Mouse (Mus musculus) hindbrain, embryonic 15.5 days (tissue): ENCODE measurements around the gene Rnf111. TPM values are rescaled to one million over a fixed set of nuclear protein-coding genes. Genes with fewer than 3 reads are reported as not detected.

ENCODE experiments used
- ATAC-seq: fragments of 200-750 bp; cut with Nextera tagmentation; 2 replicates; pipeline ENCODE4 v1.8.0; 2017; ENCODE audit warnings: low read depth, moderate number of reproducible peaks, moderate TSS enrichment; ENCODE audit not compliant: low FRiP score
- H3K27ac ChIP-seq: fragments of 300-500 bp; sonication (generic); replicated peaks from 2 replicates; pipeline ENCODE4 v1.5.1; 2015; ENCODE audit warnings: mild to moderate bottlenecking, inconsistent platforms
- H3K27me3 ChIP-seq: fragments of 300-500 bp; sonication (generic); 2 replicates; pipeline ENCODE4 v1.6.1; 2015; ENCODE audit warnings: control low read depth, inconsistent platforms
- H3K36me3 ChIP-seq: fragments of 300-500 bp; sonication (generic); 2 replicates; pipeline ENCODE4 v1.6.1; 2015; ENCODE audit warnings: control low read depth, inconsistent platforms
- H3K4me1 ChIP-seq: fragments of 300-500 bp; sonication (generic); replicated peaks from 2 replicates; pipeline ENCODE4 v1.6.1; 2015; ENCODE audit warnings: control low read depth, inconsistent platforms
- H3K4me2 ChIP-seq: fragments of 300-500 bp; sonication (generic); 2 replicates; pipeline ENCODE4 v1.6.1; 2015; ENCODE audit warnings: moderate library complexity, mild to moderate bottlenecking, inconsistent platforms
- H3K4me3 ChIP-seq: fragments of 300-500 bp; sonication (generic); 2 replicates; pipeline ENCODE4 v1.5.1; 2015; ENCODE audit warnings: mild to moderate bottlenecking, inconsistent platforms
- H3K9ac ChIP-seq: fragments of 300-500 bp; sonication (generic); 2 replicates; pipeline ENCODE4 v1.6.1; 2015; ENCODE audit warnings: inconsistent platforms
- H3K9me3 ChIP-seq: fragments of 300-500 bp; sonication (generic); 2 replicates; pipeline ENCODE4 v1.6.1; 2016; ENCODE audit warnings: control low read depth, inconsistent platforms
- WGBS: fragments of 180-500 bp; shearing (Covaris S2); methylation state at CpG from one replicate; pipeline ENCODE4 v1.1.7; 2015; 5-methylcytosine and 5-hydroxymethylcytosine counted together
- polyA plus RNA-seq: library from polyadenylated mRNA; unstranded; fragments of >200 nt; fragmentation: Nextera tagmentation; extraction: Ambion mirVana; gene quantifications from 2 replicates; pipeline ENCODE4 v1.2.1, GENCODE M21; 2015

Rnf111 gene
- polyA plus RNA-seq, 1 experiment from 2014 or later: 33.6 TPM

GRCm38 (mm10) chr9:70523813-70524212 is 20.3 kb upstream of the Rnf111 start:
- Histone ChIP-seq H3K36me3 (no peaks in the 10 kb centered on the region), H3K4me1 (no peaks in the 10 kb centered on the region), H3K4me3 (no peak overlapping the region), H3K27ac (no peak overlapping the region), H3K9ac (no peak overlapping the region), H3K4me2 (no peak overlapping the region), H3K27me3 (no peaks in the 10 kb centered on the region), H3K9me3 (no peaks in the 10 kb centered on the region)
- no peak for ATAC-seq
- WGBS: 96% methylated on average over 3 of the region's 3 CpGs

GRCm38 (mm10) chr9:70520651-70521050 is 17.1 kb upstream of the Rnf111 start:
- no peak for ATAC-seq
- no peaks in the 10 kb centered on the region for H3K9me3 ChIP-seq
- no peaks in the 10 kb centered on the region for H3K4me1 ChIP-seq
- no peak overlapping the region for H3K27ac ChIP-seq
- H3K4me2 ChIP-seq: no peak overlapping the region
- no peaks in the 10 kb centered on the region for H3K27me3 ChIP-seq
- H3K4me3 ChIP-seq: no peak overlapping the region
- no peak overlapping the region for H3K9ac ChIP-seq
- no peaks in the 10 kb centered on the region for H3K36me3 ChIP-seq
- 86% methylated on average over 3 of the region's 3 CpGs for WGBS

- no peaks in the 10 kb centered on the region for H3K27me3 ChIP-seq
- H3K9me3 ChIP-seq: no peaks in the 10 kb centered on the region
- no peak for ATAC-seq
- H3K4me3 ChIP-seq: no peak overlapping the region
- H3K27ac ChIP-seq: no peak overlapping the region
- WGBS: 86% methylated on average over 7 of the region's 7 CpGs
- H3K4me1 ChIP-seq: no peaks in the 10 kb centered on the region
- H3K9ac ChIP-seq: no peak overlapping the region
- no peaks in the 10 kb centered on the region for H3K36me3 ChIP-seq
- H3K4me2 ChIP-seq: no peak overlapping the region
Measured at GRCm38 (mm10) chr9:70511681-70512080, 8.2 kb upstream of the Rnf111 start.

GRCm38 (mm10) chr9:70510998-70511583 is 7.6 kb upstream of the Rnf111 start:
- WGBS: 71% methylated on average over 10 of the region's 10 CpGs
- H3K27me3 ChIP-seq: 0 out of 2 replicates have a peak, but pooled peaks cover 2% of the 10 kb centered on the region

GRCm38 (mm10) chr9:70509906-70510525 is 6.5 kb upstream of the Rnf111 start:
- ATAC-seq: no peak
- WGBS: 81% methylated on average over 4 of the region's 4 CpGs

More at GRCm38 (mm10) chr9:70510998-70511583, 7.6 kb upstream of the Rnf111 start:
- H3K4me3 ChIP-seq: no peak overlapping the region
- H3K4me1 ChIP-seq: no peaks in the 10 kb centered on the region
- H3K27ac ChIP-seq: no peak overlapping the region
- H3K36me3 ChIP-seq: no peaks in the 10 kb centered on the region
- ATAC-seq: no peak
- no peak overlapping the region for H3K9ac ChIP-seq
- no peak overlapping the region for H3K4me2 ChIP-seq
- H3K9me3 ChIP-seq: no peaks in the 10 kb centered on the region

GRCm38 (mm10) chr9:70506787-70507186 is 3.3 kb upstream of the Rnf111 start:
- Histone ChIP-seq H3K4me2 (no peak overlapping the region), H3K27ac (no peak overlapping the region), H3K36me3 (no peaks in the 10 kb centered on the region), H3K9me3 (no peaks in the 10 kb centered on the region), H3K27me3 (0 out of 2 replicates have a peak, but pooled peaks cover 4% of the 10 kb centered on the region), H3K4me3 (no peak overlapping the region), H3K4me1 (peaks cover 13% of the 10 kb centered on the region), H3K9ac (no peak overlapping the region)
- 84% methylated on average over 8 of the region's 8 CpGs for WGBS
- ATAC-seq: no peak

More at GRCm38 (mm10) chr9:70509906-70510525, 6.5 kb upstream of the Rnf111 start:
- Histone ChIP-seq H3K27ac (no peak overlapping the region), H3K36me3 (no peaks in the 10 kb centered on the region), H3K9ac (no peak overlapping the region), H3K9me3 (no peaks in the 10 kb centered on the region), H3K27me3 (0 out of 2 replicates have a peak, but pooled peaks cover 4% of the 10 kb centered on the region), H3K4me3 (no peak overlapping the region), H3K4me1 (no peaks in the 10 kb centered on the region), H3K4me2 (no peak overlapping the region)

- H3K4me3 ChIP-seq: no peak overlapping the region
- H3K4me1 ChIP-seq: peaks cover 19% of the 10 kb centered on the region
- no peak overlapping the region for H3K27ac ChIP-seq
- H3K27me3 ChIP-seq: 0 out of 2 replicates have a peak, but pooled peaks cover 4% of the 10 kb centered on the region
- H3K9me3 ChIP-seq: no peaks in the 10 kb centered on the region
- no peaks in the 10 kb centered on the region for H3K36me3 ChIP-seq
- 82% methylated on average over 2 of the region's 2 CpGs for WGBS
- no peak overlapping the region for H3K4me2 ChIP-seq
- ATAC-seq: no peak
- no peak overlapping the region for H3K9ac ChIP-seq
Measured at GRCm38 (mm10) chr9:70506186-70506585, 2.7 kb upstream of the Rnf111 start.

GRCm38 (mm10) chr9:70503015-70503603 is 416 bp downstream of the Rnf111 start:
- no peaks in the 10 kb centered on the region for H3K9me3 ChIP-seq
- peak overlapping the region; percentile 71 for H3K4me2 ChIP-seq
- H3K4me3 ChIP-seq: peak overlapping the region; percentile 95
- peak overlapping the region; percentile 97 for H3K9ac ChIP-seq
- peak; percentile 93 for ATAC-seq
- H3K36me3 ChIP-seq: no peaks in the 10 kb centered on the region
- peaks cover 19% of the 10 kb centered on the region for H3K4me1 ChIP-seq
- under 1% methylated on average over 42 of the region's 70 CpGs for WGBS
- peak overlapping the region; percentile 99 for H3K27ac ChIP-seq
- H3K27me3 ChIP-seq: 0 out of 2 replicates have a peak, but pooled peaks cover 4% of the 10 kb centered on the region

GRCm38 (mm10) chr9:70502284-70503014 is 1.1 kb downstream of the Rnf111 start:
- 36% methylated on average over 10 of the region's 10 CpGs for WGBS
- H3K27ac ChIP-seq: peak overlapping the region; percentile 99
- H3K4me1 ChIP-seq: peaks cover 19% of the 10 kb centered on the region
- H3K9ac ChIP-seq: peak overlapping the region; percentile 97
- peak overlapping the region; percentile 71 for H3K4me2 ChIP-seq
- H3K4me3 ChIP-seq: peak overlapping the region; percentile 95
- no peaks in the 10 kb centered on the region for H3K36me3 ChIP-seq
- no peak for ATAC-seq
- H3K9me3 ChIP-seq: no peaks in the 10 kb centered on the region
- 0 out of 2 replicates have a peak, but pooled peaks cover 4% of the 10 kb centered on the region for H3K27me3 ChIP-seq

GRCm38 (mm10) chr9:70496990-70497389 is 6.5 kb downstream of the Rnf111 start:
- H3K4me3 ChIP-seq: no peak overlapping the region
- no peak overlapping the region for H3K27ac ChIP-seq
- no peak overlapping the region for H3K4me2 ChIP-seq
- H3K9me3 ChIP-seq: no peaks in the 10 kb centered on the region
- no peak overlapping the region for H3K9ac ChIP-seq
- H3K4me1 ChIP-seq: peaks cover 8% of the 10 kb centered on the region
- ATAC-seq: no peak
- no peaks in the 10 kb centered on the region for H3K36me3 ChIP-seq
- H3K27me3 ChIP-seq: no peaks in the 10 kb centered on the region

- H3K4me1 ChIP-seq: no peaks in the 10 kb centered on the region
- H3K27ac ChIP-seq: no peak overlapping the region
- 96% methylated on average over 2 of the region's 2 CpGs for WGBS
- H3K9me3 ChIP-seq: no peaks in the 10 kb centered on the region
- no peaks in the 10 kb centered on the region for H3K27me3 ChIP-seq
- no peak overlapping the region for H3K4me2 ChIP-seq
- H3K4me3 ChIP-seq: no peak overlapping the region
- no peak overlapping the region for H3K9ac ChIP-seq
- no peak for ATAC-seq
- H3K36me3 ChIP-seq: peaks cover 2% of the 10 kb centered on the region; the same call in 1 of the 2 replicates
Measured at GRCm38 (mm10) chr9:70493038-70493437, 10.5 kb downstream of the Rnf111 start.

GRCm38 (mm10) chr9:70491176-70491575 is 12.3 kb downstream of the Rnf111 start:
- Histone ChIP-seq H3K9ac (no peak overlapping the region), H3K36me3 (peaks cover 2% of the 10 kb centered on the region; the same call in 1 of the 2 replicates), H3K27ac (no peak overlapping the region), H3K4me1 (no peaks in the 10 kb centered on the region), H3K4me2 (no peak overlapping the region), H3K27me3 (no peaks in the 10 kb centered on the region), H3K4me3 (no peak overlapping the region), H3K9me3 (no peaks in the 10 kb centered on the region)
- ATAC-seq: no peak
- WGBS: 86% methylated on average over 1 of the region's 1 CpGs
